Mouse (Mus musculus) right cerebral cortex, postnatal 36 days (tissue): ENCODE measurements around the gene Lmbr1l.
A peak's percentile ranks its signal among the peaks of the same experiment; 100 is the strongest.
"Not testable (repeated sequence)": the region's sequence is repeated elsewhere in the genome, so short reads cannot be mapped to it uniquely, and the experiment has no call there.

Source experiments
- DNase-seq, 2 experiments: peaks; one replicate each; pipeline ENCODE4 v3.0.0; 2022; ENCODE audit warnings: low spot score in 2 of 2, mixed read lengths in 1 of 2

Lmbr1l gene

GRCm38 (mm10) chr15:98917538-98918498 lies at the start of gene Lmbr1l:
Lmbr1l (minus strand) TSS chr15:98918231.
- DNase-seq: peak; percentile 99

GRCm38 (mm10) chr15:98959531-98959930 lies 41.5 kb upstream of the Lmbr1l start:
- no peak for DNase-seq

- DNase-seq: no peak
These were observed 40.9 kb upstream of the Lmbr1l start for GRCm38 (mm10) chr15:98958901-98959420.

GRCm38 (mm10) chr15:98957475-98957874 lies 39.4 kb upstream of the Lmbr1l start:
- DNase-seq: no peak

- DNase-seq: no peak
These were observed 38.0 kb upstream of the Lmbr1l start for GRCm38 (mm10) chr15:98956000-98956399.

GRCm38 (mm10) chr15:98955324-98955723 lies 37.3 kb upstream of the Lmbr1l start:
- no peak for DNase-seq

GRCm38 (mm10) chr15:98954425-98955253 lies 36.6 kb upstream of the Lmbr1l start:
- DNase-seq: peak in 1 of 2 experiments; percentile 58

- peak; percentile 96 to 97 for DNase-seq
These were observed 35.6 kb upstream of the Lmbr1l start, which contains the start of the genes Gm49450 and Tuba1a for GRCm38 (mm10) chr15:98953401-98954356. Gm49450 (minus strand) TSS chr15:98953551. Tuba1a (minus strand) TSS chr15:98953703.

GRCm38 (mm10) chr15:98952751-98953400 lies 34.8 kb upstream of the Lmbr1l start:
- DNase-seq: no peak

GRCm38 (mm10) chr15:98952063-98952455 lies 34.0 kb upstream of the Lmbr1l start:
- DNase-seq: no peak

GRCm38 (mm10) chr15:98951122-98952062 lies 33.4 kb upstream of the Lmbr1l start:
- not testable (repeated sequence) for DNase-seq

GRCm38 (mm10) chr15:98949607-98949892 lies 31.5 kb upstream of the Lmbr1l start:
- DNase-seq: no peak

GRCm38 (mm10) chr15:98948857-98949606 lies 31.0 kb upstream of the Lmbr1l start:
- DNase-seq: no peak

- no peak for DNase-seq
These were observed 30.4 kb upstream of the Lmbr1l start for GRCm38 (mm10) chr15:98948382-98948781.

GRCm38 (mm10) chr15:98947884-98948283 lies 29.9 kb upstream of the Lmbr1l start:
- no peak for DNase-seq

GRCm38 (mm10) chr15:98943133-98943532 lies 25.1 kb upstream of the Lmbr1l start:
- DNase-seq: no peak

GRCm38 (mm10) chr15:98942081-98942480 lies 24.1 kb upstream of the Lmbr1l start:
- DNase-seq: no peak

GRCm38 (mm10) chr15:98941539-98941938 lies 23.5 kb upstream of the Lmbr1l start:
- DNase-seq: no peak

GRCm38 (mm10) chr15:98940816-98941215 lies 22.8 kb upstream of the Lmbr1l start:
- DNase-seq: no peak
